Mouse (Mus musculus): Measurements from ENCODE around the gene Camk1g. TPM values are rescaled to one million over a fixed set of nuclear protein-coding genes. Genes with fewer than 3 reads are reported as not detected.

Gene Camk1g
- polyA plus RNA-seq, 1 experiment: 0.26 TPM

GRCm38 (mm10) chr1:193337787-193338310, 32.2 kb downstream of the Camk1g start:
- DNase-seq: no peak
- Histone ChIP-seq H3K4me3 (replicated peaks; ENCODE audit: extremely low read depth, low read depth, low read length) (no peak overlapping the region), H3K4me1 (ENCODE audit: control insufficient read depth, insufficient read depth, low read length) (no peaks in the 10 kb centered on the region)
- 55% methylated on average over 4 of the region's 4 CpGs for WGBS
- TF ChIP-seq CTCF (IDR thresholded peaks at IDR 0.05; ENCODE audit: insufficient read depth, low read length): no peak
- TF ChIP-seq POLR2A (IDR thresholded peaks at IDR 0.05; ENCODE audit: borderline replicate concordance, extremely low read depth, low read depth, low read length): no peak

GRCm38 (mm10) chr1:193337018-193337321, 33.1 kb downstream of the Camk1g start:
- no peak for DNase-seq
- TF ChIP-seq CTCF (IDR thresholded peaks at IDR 0.05; ENCODE audit: insufficient read depth, low read length) (no peak), POLR2A (IDR thresholded peaks at IDR 0.05; ENCODE audit: borderline replicate concordance, extremely low read depth, low read depth, low read length) (no peak)
- Histone ChIP-seq H3K4me1 (ENCODE audit: control insufficient read depth, insufficient read depth, low read length) (no peaks in the 10 kb centered on the region), H3K4me3 (replicated peaks; ENCODE audit: extremely low read depth, low read depth, low read length) (no peak overlapping the region)
- WGBS: 68% methylated on average over 9 of the region's 9 CpGs

- WGBS: 71% methylated on average over 7 of the region's 7 CpGs
- no peak for TF ChIP-seq CTCF (IDR thresholded peaks at IDR 0.05; ENCODE audit: insufficient read depth, low read length)
- no peak for TF ChIP-seq POLR2A (IDR thresholded peaks at IDR 0.05; ENCODE audit: borderline replicate concordance, extremely low read depth, low read depth, low read length)
- H3K4me1 ChIP-seq (ENCODE audit: control insufficient read depth, insufficient read depth, low read length): no peaks in the 10 kb centered on the region
- H3K4me3 ChIP-seq (replicated peaks; ENCODE audit: extremely low read depth, low read depth, low read length): no peak overlapping the region
- no peak for DNase-seq
These were observed 33.7 kb downstream of the Camk1g start for GRCm38 (mm10) chr1:193336122-193337017.

- Histone ChIP-seq H3K4me3 (replicated peaks; ENCODE audit: extremely low read depth, low read depth, low read length) (no peak overlapping the region), H3K4me1 (ENCODE audit: control insufficient read depth, insufficient read depth, low read length) (no peaks in the 10 kb centered on the region)
- 71% methylated on average over 6 of the region's 6 CpGs for WGBS
- no peak for DNase-seq
- TF ChIP-seq POLR2A (IDR thresholded peaks at IDR 0.05; ENCODE audit: borderline replicate concordance, extremely low read depth, low read depth, low read length) (no peak), CTCF (IDR thresholded peaks at IDR 0.05; ENCODE audit: insufficient read depth, low read length) (no peak)
These were observed 35.6 kb downstream of the Camk1g start for GRCm38 (mm10) chr1:193334546-193334945.

- Histone ChIP-seq H3K4me1 (ENCODE audit: control insufficient read depth, insufficient read depth, low read length) (no peaks in the 10 kb centered on the region), H3K4me3 (replicated peaks; ENCODE audit: extremely low read depth, low read depth, low read length) (no peak overlapping the region)
- TF ChIP-seq CTCF (IDR thresholded peaks at IDR 0.05; ENCODE audit: insufficient read depth, low read length) (no peak), POLR2A (IDR thresholded peaks at IDR 0.05; ENCODE audit: borderline replicate concordance, extremely low read depth, low read depth, low read length) (no peak)
- WGBS: 78% methylated on average over 3 of the region's 3 CpGs
- no peak for DNase-seq
These were observed 36.3 kb downstream of the Camk1g start for GRCm38 (mm10) chr1:193333776-193334175.

GRCm38 (mm10) chr1:193332671-193333070, 37.4 kb downstream of the Camk1g start:
- H3K4me1 ChIP-seq (ENCODE audit: control insufficient read depth, insufficient read depth, low read length): no peaks in the 10 kb centered on the region
- no peak for DNase-seq
- H3K4me3 ChIP-seq (replicated peaks; ENCODE audit: extremely low read depth, low read depth, low read length): no peak overlapping the region
- no peak for TF ChIP-seq POLR2A (IDR thresholded peaks at IDR 0.05; ENCODE audit: borderline replicate concordance, extremely low read depth, low read depth, low read length)
- TF ChIP-seq CTCF (IDR thresholded peaks at IDR 0.05; ENCODE audit: insufficient read depth, low read length): no peak
- 79% methylated on average over 1 of the region's 1 CpGs for WGBS

GRCm38 (mm10) chr1:193332018-193332417, 38.1 kb downstream of the Camk1g start:
- DNase-seq: no peak
- WGBS: 87% methylated on average over 13 of the region's 13 CpGs
- H3K4me1 ChIP-seq (ENCODE audit: control insufficient read depth, insufficient read depth, low read length): no peaks in the 10 kb centered on the region
- H3K4me3 ChIP-seq (replicated peaks; ENCODE audit: extremely low read depth, low read depth, low read length): no peak overlapping the region
- TF ChIP-seq CTCF (IDR thresholded peaks at IDR 0.05; ENCODE audit: insufficient read depth, low read length) (no peak), POLR2A (IDR thresholded peaks at IDR 0.05; ENCODE audit: borderline replicate concordance, extremely low read depth, low read depth, low read length) (no peak)

- WGBS: 88% methylated on average over 7 of the region's 7 CpGs
- no peaks in the 10 kb centered on the region for H3K4me1 ChIP-seq (ENCODE audit: control insufficient read depth, insufficient read depth, low read length)
- H3K4me3 ChIP-seq (replicated peaks; ENCODE audit: extremely low read depth, low read depth, low read length): no peak overlapping the region
- no peak for DNase-seq
- TF ChIP-seq CTCF (IDR thresholded peaks at IDR 0.05; ENCODE audit: insufficient read depth, low read length): no peak
- TF ChIP-seq POLR2A (IDR thresholded peaks at IDR 0.05; ENCODE audit: borderline replicate concordance, extremely low read depth, low read depth, low read length): no peak
These were observed 39.5 kb downstream of the Camk1g start for GRCm38 (mm10) chr1:193330626-193331025.

- Histone ChIP-seq H3K4me3 (replicated peaks; ENCODE audit: extremely low read depth, low read depth, low read length) (no peak overlapping the region), H3K4me1 (ENCODE audit: control insufficient read depth, insufficient read depth, low read length) (no peaks in the 10 kb centered on the region)
- no peak for DNase-seq
- 47% methylated on average over 10 of the region's 10 CpGs for WGBS
- TF ChIP-seq POLR2A (IDR thresholded peaks at IDR 0.05; ENCODE audit: borderline replicate concordance, extremely low read depth, low read depth, low read length) (no peak), CTCF (IDR thresholded peaks at IDR 0.05; ENCODE audit: insufficient read depth, low read length) (peak; percentile 54)
These were observed 39.9 kb downstream of the Camk1g start for GRCm38 (mm10) chr1:193330172-193330571.

- DNase-seq: no peak
- TF ChIP-seq POLR2A (IDR thresholded peaks at IDR 0.05; ENCODE audit: borderline replicate concordance, extremely low read depth, low read depth, low read length): no peak
- no peak for TF ChIP-seq CTCF (IDR thresholded peaks at IDR 0.05; ENCODE audit: insufficient read depth, low read length)
- Histone ChIP-seq H3K4me1 (ENCODE audit: control insufficient read depth, insufficient read depth, low read length) (no peaks in the 10 kb centered on the region), H3K4me3 (replicated peaks; ENCODE audit: extremely low read depth, low read depth, low read length) (no peak overlapping the region)
- 72% methylated on average over 9 of the region's 9 CpGs for WGBS
These were observed 40.5 kb downstream of the Camk1g start for GRCm38 (mm10) chr1:193329557-193329956.
